Mouse (Mus musculus) kidney, postnatal 0 days (tissue): Measurements from ENCODE around the gene Gm17359. TPM values are rescaled to one million over a fixed set of nuclear protein-coding genes. Genes with fewer than 3 reads are reported as not detected.

ENCODE experiments used
- ATAC-seq: fragments of 200-750 bp; cut with Nextera tagmentation; replicated peaks from 2 replicates; pipeline ENCODE4 v1.8.0; 2017; ENCODE audit warnings: low read depth, moderate number of reproducible peaks, moderate TSS enrichment, moderate library complexity; ENCODE audit not compliant: low FRiP score
- DNase-seq: peaks from one replicate; pipeline ENCODE4 v3.0.0-alpha.2; 2016; ENCODE audit warnings: low spot score
- H3K27ac ChIP-seq: fragments of 300-500 bp; sonication (generic); 2 replicates; pipeline ENCODE4 v1.5.1; 2014; ENCODE audit warnings: mild to moderate bottlenecking
- H3K27me3 ChIP-seq: fragments of 300-500 bp; sonication (generic); 2 replicates; pipeline ENCODE4 v1.6.1; 2014; ENCODE audit warnings: low read length, mixed read lengths; ENCODE audit not compliant: insufficient read depth
- H3K36me3 ChIP-seq: fragments of 300-500 bp; sonication (generic); 2 replicates; pipeline ENCODE4 v1.6.1; 2014; ENCODE audit warnings: low read length, mixed read lengths; ENCODE audit not compliant: insufficient read depth
- H3K4me1 ChIP-seq: fragments of 300-500 bp; sonication (generic); replicated peaks from 2 replicates; pipeline ENCODE4 v1.6.1; 2014; ENCODE audit warnings: antibody characterized with exemption, low read length, mixed read lengths; ENCODE audit not compliant: insufficient read depth
- H3K4me2 ChIP-seq: fragments of 300-500 bp; sonication (generic); 2 replicates; pipeline ENCODE4 v1.6.1; 2014; ENCODE audit warnings: mild to moderate bottlenecking, low read length, moderate library complexity, mixed read lengths
- H3K4me3 ChIP-seq: fragments of 300-500 bp; sonication (generic); replicated peaks from 2 replicates; pipeline ENCODE4 v1.5.1; 2014; ENCODE audit warnings: low read depth, low read length
- H3K9ac ChIP-seq: fragments of 300-500 bp; sonication (generic); 2 replicates; pipeline ENCODE4 v1.6.1; 2014; ENCODE audit warnings: low read depth, low read length
- H3K9me3 ChIP-seq: fragments of 300-500 bp; sonication (generic); replicated peaks from 2 replicates; pipeline ENCODE4 v1.6.1; 2016; ENCODE audit warnings: low read length, inconsistent platforms, mixed read lengths
- CTCF ChIP-seq: IDR thresholded peaks from 2 replicates; pipeline ENCODE4 v1.5.1; 2016; ENCODE audit warnings: antibody characterized with exemption, low read depth, mild to moderate bottlenecking, moderate library complexity
- WGBS: fragments of 180-500 bp; shearing (Covaris S2); extraction: QIAGEN DNeasy Blood & Tissue Kit; methylation state at CpG from one replicate; pipeline ENCODE4 v1.1.7; 2014; 5-methylcytosine and 5-hydroxymethylcytosine counted together
- polyA plus RNA-seq: library from polyadenylated mRNA; unstranded; fragments of >200 nt; fragmentation: Nextera tagmentation; extraction: Ambion mirVana; gene quantifications from 2 replicates; pipeline ENCODE4 v1.2.1, GENCODE M21; 2015

Gene Gm17359
- polyA plus RNA-seq, 1 experiment from 2014 or later: not detected

DNA sequence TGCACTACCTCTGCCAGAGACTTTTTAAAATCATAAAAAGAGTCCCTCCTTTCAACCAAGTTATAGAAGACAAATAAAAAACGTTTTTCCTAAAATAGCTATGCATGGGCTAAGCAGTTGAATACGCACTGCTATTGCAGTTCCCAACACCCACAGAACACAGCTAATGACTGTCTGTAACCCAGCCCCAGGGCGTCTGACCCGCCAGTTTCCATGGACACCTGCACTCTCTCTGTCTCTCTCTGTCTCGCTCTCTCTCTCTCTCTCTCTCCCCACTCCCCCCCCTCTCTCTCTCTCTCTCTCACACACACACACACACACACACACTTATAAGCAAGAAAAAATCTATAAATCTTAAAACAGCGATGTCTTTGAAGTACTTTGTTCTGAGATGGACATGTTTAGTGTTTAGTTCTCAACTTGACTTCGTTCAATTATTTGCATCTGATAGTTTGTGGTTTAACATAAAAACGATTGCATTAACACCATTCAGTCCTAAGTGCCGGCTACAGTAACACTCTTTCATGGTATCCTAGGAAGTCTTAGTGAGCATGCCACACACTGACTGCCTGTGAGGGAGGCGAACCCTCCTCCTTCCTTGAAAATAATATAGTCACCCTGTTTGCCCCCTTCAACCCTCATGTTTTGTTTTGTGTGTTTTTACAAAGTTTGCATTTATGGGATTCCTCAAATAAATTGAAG lies 73.6 kb downstream of the Gm17359 start:
- no peak overlapping the region for H3K27ac ChIP-seq
- no peaks in the 10 kb centered on the region for H3K9me3 ChIP-seq
- no peaks in the 10 kb centered on the region for H3K4me1 ChIP-seq
- no peaks in the 10 kb centered on the region for H3K36me3 ChIP-seq
- DNase-seq: peak; percentile 14
- no peak for ATAC-seq
- H3K9ac ChIP-seq: no peak overlapping the region
- 27% methylated on average over 10 of the region's 10 CpGs for WGBS
- H3K4me2 ChIP-seq: 0 out of 2 replicates have a peak overlapping the region, but pooled peaks have one; percentile 9
- no peaks in the 10 kb centered on the region for H3K27me3 ChIP-seq
- H3K4me3 ChIP-seq: no peak overlapping the region
- TF ChIP-seq CTCF: no peak

DNA sequence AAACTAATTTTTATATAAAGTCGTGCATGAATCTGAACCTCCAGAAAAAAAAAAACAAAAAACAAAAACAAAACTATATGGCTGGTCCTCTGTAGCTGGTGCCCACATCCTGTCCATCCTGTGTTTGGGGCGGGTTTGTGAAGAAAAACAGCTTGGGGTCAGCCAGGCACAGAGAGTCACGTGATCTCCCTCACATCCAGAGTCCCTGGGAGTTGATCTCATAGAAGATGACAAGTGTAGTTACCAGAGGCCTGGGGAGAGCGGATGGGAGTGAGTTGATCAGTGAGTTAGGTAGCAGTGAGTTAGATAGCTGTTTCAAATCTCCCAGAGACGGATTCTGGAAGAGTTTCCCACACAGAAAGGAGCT lies 74.2 kb downstream of the Gm17359 start:
- ATAC-seq (no peak), DNase-seq (peak; percentile 40)
- H3K4me1 ChIP-seq: no peaks in the 10 kb centered on the region
- no peaks in the 10 kb centered on the region for H3K9me3 ChIP-seq
- no peaks in the 10 kb centered on the region for H3K27me3 ChIP-seq
- TF ChIP-seq CTCF: no peak
- H3K4me2 ChIP-seq: no peak overlapping the region
- WGBS: 26% methylated on average over 5 of the region's 5 CpGs
- H3K4me3 ChIP-seq: no peak overlapping the region
- H3K27ac ChIP-seq: no peak overlapping the region
- H3K9ac ChIP-seq: no peak overlapping the region
- no peaks in the 10 kb centered on the region for H3K36me3 ChIP-seq

DNA sequence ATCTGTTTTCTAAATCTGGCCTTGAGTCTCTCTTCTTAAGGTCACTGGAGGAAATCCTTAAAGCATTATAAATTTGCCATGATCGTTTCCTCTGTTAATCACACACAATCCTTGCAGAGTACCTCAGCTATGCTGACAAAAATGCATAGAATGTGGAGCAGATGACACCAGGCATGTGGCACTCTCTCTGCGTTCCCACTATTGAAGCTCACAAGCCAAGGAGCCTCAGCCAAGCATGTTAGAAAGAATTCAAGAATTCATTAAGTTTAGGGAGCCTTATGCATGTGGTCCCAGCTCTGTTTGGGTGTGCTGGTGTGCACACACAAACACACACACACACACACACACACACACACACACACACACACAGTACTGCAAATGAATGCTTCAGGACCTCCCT lies 75.2 kb downstream of the Gm17359 start:
- H3K4me2 ChIP-seq: no peak overlapping the region
- no peak overlapping the region for H3K9ac ChIP-seq
- H3K27me3 ChIP-seq: no peaks in the 10 kb centered on the region
- ATAC-seq (no peak), DNase-seq (peak; percentile 59)
- H3K4me1 ChIP-seq: no peaks in the 10 kb centered on the region
- no peaks in the 10 kb centered on the region for H3K36me3 ChIP-seq
- no peak overlapping the region for H3K27ac ChIP-seq
- TF ChIP-seq CTCF: no peak
- no peak overlapping the region for H3K4me3 ChIP-seq
- no peaks in the 10 kb centered on the region for H3K9me3 ChIP-seq
- 28% methylated on average over 2 of the region's 2 CpGs for whole genome bisulfite sequencing

DNA sequence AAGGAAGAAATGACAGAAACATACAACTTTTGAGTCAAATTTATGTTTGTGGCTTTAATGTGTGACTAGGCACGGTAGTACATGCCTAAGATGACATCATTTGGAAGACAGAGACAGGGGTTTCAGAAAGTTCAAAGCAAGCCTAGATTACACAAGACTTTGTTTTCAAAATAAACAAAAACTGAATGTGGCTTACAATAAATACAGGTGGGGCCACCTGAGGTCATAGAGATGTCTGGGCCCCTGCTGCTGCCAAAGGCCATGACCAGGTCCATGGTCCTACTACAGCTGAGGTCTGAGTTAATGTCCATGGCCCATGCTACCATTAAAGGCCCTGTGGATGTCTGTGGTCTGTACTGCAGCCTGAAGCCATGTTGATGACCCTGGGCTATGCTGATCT lies 77.0 kb downstream of the Gm17359 start:
- Histone ChIP-seq H3K4me2 (no peak overlapping the region), H3K36me3 (no peaks in the 10 kb centered on the region), H3K27me3 (no peaks in the 10 kb centered on the region), H3K9me3 (no peaks in the 10 kb centered on the region), H3K9ac (no peak overlapping the region), H3K4me1 (no peaks in the 10 kb centered on the region), H3K27ac (no peak overlapping the region), H3K4me3 (no peak overlapping the region)
- WGBS: 71% methylated on average over 1 of the region's 1 CpGs
- ATAC-seq (no peak), DNase-seq (no peak)
- TF ChIP-seq CTCF: no peak

DNA sequence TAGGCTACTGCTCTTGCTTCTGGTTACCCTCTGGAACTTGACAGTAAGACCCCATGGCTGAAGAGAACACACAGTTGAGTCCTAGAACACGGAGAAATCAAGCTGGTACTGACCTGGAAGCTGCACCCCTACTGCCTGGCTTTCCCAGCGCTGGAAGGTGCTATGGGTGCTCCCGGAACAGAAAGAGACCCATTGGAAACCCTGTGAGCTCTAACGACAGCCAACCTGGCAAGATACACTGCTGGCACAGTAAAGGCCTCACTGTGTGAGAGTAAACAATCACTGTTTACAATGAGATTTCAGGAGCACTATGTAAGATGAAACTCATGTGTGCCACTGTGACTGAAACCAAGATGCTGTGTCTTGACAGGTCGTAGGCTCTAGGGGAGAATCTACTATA lies 78.6 kb downstream of the Gm17359 start:
- no peaks in the 10 kb centered on the region for H3K9me3 ChIP-seq

DNA sequence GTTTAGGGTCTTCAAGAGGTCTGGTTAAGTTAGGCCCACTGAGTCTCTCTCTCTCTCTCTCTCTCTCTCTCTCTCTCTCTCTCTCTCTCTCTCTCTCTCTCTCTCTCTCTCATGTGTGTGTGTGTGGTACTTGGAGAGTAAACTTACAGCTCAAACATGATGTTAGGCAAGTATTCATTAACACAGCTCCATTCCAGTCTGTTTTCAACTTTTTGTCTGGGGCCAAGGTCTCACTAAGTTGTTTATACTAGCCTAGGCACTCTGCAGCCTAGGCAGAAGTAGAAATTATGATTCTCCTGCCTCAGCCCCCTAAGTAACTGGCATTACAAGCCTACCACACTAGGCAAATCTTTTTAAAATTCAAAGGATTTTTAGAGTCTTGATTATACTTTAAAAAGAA lies 79.5 kb downstream of the Gm17359 start:
- DNase-seq (no peak), ATAC-seq (no peak)
- Histone ChIP-seq H3K36me3 (no peaks in the 10 kb centered on the region), H3K9ac (no peak overlapping the region), H3K9me3 (no peaks in the 10 kb centered on the region), H3K27me3 (no peaks in the 10 kb centered on the region), H3K27ac (no peak overlapping the region), H3K4me2 (no peak overlapping the region), H3K4me1 (no peaks in the 10 kb centered on the region), H3K4me3 (no peak overlapping the region)
- no peak for TF ChIP-seq CTCF

More for the DNA sequence above, 78.6 kb downstream of the Gm17359 start:
- Histone ChIP-seq H3K4me1 (no peaks in the 10 kb centered on the region), H3K9ac (no peak overlapping the region), H3K4me3 (no peak overlapping the region), H3K4me2 (no peak overlapping the region), H3K36me3 (no peaks in the 10 kb centered on the region), H3K27me3 (no peaks in the 10 kb centered on the region), H3K27ac (no peak overlapping the region)
- no peak for TF ChIP-seq CTCF
- DNase-seq (no peak), ATAC-seq (no peak)
- WGBS: 82% methylated on average over 5 of the region's 5 CpGs
